Mouse (Mus musculus): ENCODE data around the gene Tmem184a. TPM values are rescaled to one million over a fixed set of nuclear protein-coding genes. Genes with fewer than 3 reads are reported as not detected.

The Tmem184a gene
- total RNA-seq, 2 experiments from 2014 or later: not detected

Small RNA genes within 50 kb of the gene (microRNA-seq; reads per million reads assigned to microRNA genes)
- 1.4 to 3.4 reads per million in 2 experiments for gene Mir7037 (ENCODE audit: borderline number of aligned reads in 2 of 2)

Other genes starting within 250 kb of the Tmem184a start
- 1 to 10 TPM; 2.4 to 2.8 TPM for gene Micall2, start 83.6 kb downstream of the Tmem184a start, total RNA-seq (2021)
- 10 to 100 TPM; 40.4 to 42.7 TPM for gene Ints1, start 44.2 kb downstream of the Tmem184a start, total RNA-seq (2021)
- 10 to 100 TPM; 36.9 to 37.7 TPM for gene Mafk, start 28.4 kb downstream of the Tmem184a start, total RNA-seq (2021)
- gene Gm26938, start 6.5 kb upstream of the Tmem184a start, total RNA-seq (2021): not detected
- gene Psmg3, start 7.0 kb upstream of the Tmem184a start, total RNA-seq (2021): 10 to 100 TPM in 1 of 2 experiments, 1 to 10 TPM in 1; 9.5 to 11.8 TPM
- under 1 TPM; 0.08 to 0.38 TPM for gene Elfn1, start 88.0 kb upstream of the Tmem184a start, total RNA-seq (2021)

Measured in heart, postnatal 36 days (tissue).